Mouse (Mus musculus): Measurements from ENCODE around the gene Soga3. TPM values are rescaled to one million over a fixed set of nuclear protein-coding genes. Genes with fewer than 3 reads are reported as not detected.

The Soga3 gene
- polyA plus RNA-seq, 1 experiment from 2014 or later = 5.7 TPM

- no peak overlapping the region for H3K4me2 ChIP-seq (replicated peaks; ENCODE audit: low read depth, low read length)
- WGBS = 97% methylated on average over 1 of the region's 1 CpGs
- H3K4me3 ChIP-seq (ENCODE audit: low read depth, low read length) = no peak overlapping the region
- H3K36me3 ChIP-seq (ENCODE audit: control insufficient read depth, insufficient read depth, low read length) = no peaks in the 10 kb centered on the region
- H3K9me3 ChIP-seq (ENCODE audit: control insufficient read depth, low read depth, low read length) = no peaks in the 10 kb centered on the region
- H3K4me1 ChIP-seq (ENCODE audit: control insufficient read depth, insufficient read depth, low read length) = no peaks in the 10 kb centered on the region
- no peak overlapping the region for H3K9ac ChIP-seq (replicated peaks; ENCODE audit: low read depth, low read length)
- H3K27ac ChIP-seq (ENCODE audit: low read length) = no peak overlapping the region
- H3K27me3 ChIP-seq (ENCODE audit: control insufficient read depth, insufficient read depth, low read length) = no peaks in the 10 kb centered on the region
- ATAC-seq (ENCODE audit: insufficient number of reproducible peaks, insufficient read depth, low FRiP score, low read depth) = no peak
These were observed 73.3 kb downstream of the Soga3 start for GRCm38 (mm10) chr10:29216957-29217356.

- 72% methylated on average over 2 of the region's 2 CpGs for WGBS
- H3K9ac ChIP-seq (replicated peaks; ENCODE audit: low read depth, low read length) = no peak overlapping the region
These were observed 73.8 kb downstream of the Soga3 start for GRCm38 (mm10) chr10:29217451-29217850.

GRCm38 (mm10) chr10:29225329-29225728, 81.7 kb downstream of the Soga3 start:
- Histone ChIP-seq H3K4me3 (ENCODE audit: low read depth, low read length) (no peak overlapping the region), H3K27ac (ENCODE audit: low read length) (no peak overlapping the region), H3K9me3 (ENCODE audit: control insufficient read depth, low read depth, low read length) (no peaks in the 10 kb centered on the region), H3K27me3 (ENCODE audit: control insufficient read depth, insufficient read depth, low read length) (no peaks in the 10 kb centered on the region), H3K36me3 (ENCODE audit: control insufficient read depth, insufficient read depth, low read length) (no peaks in the 10 kb centered on the region), H3K9ac (replicated peaks; ENCODE audit: low read depth, low read length) (no peak overlapping the region), H3K4me2 (replicated peaks; ENCODE audit: low read depth, low read length) (no peak overlapping the region), H3K4me1 (ENCODE audit: control insufficient read depth, insufficient read depth, low read length) (no peaks in the 10 kb centered on the region)
- 88% methylated on average over 4 of the region's 4 CpGs for WGBS
- ATAC-seq (ENCODE audit: insufficient number of reproducible peaks, insufficient read depth, low FRiP score, low read depth) = no peak

More at GRCm38 (mm10) chr10:29217451-29217850, 73.8 kb downstream of the Soga3 start:
- H3K27me3 ChIP-seq (ENCODE audit: control insufficient read depth, insufficient read depth, low read length) = no peaks in the 10 kb centered on the region
- no peaks in the 10 kb centered on the region for H3K4me1 ChIP-seq (ENCODE audit: control insufficient read depth, insufficient read depth, low read length)
- H3K27ac ChIP-seq (ENCODE audit: low read length) = no peak overlapping the region
- no peaks in the 10 kb centered on the region for H3K36me3 ChIP-seq (ENCODE audit: control insufficient read depth, insufficient read depth, low read length)
- H3K9me3 ChIP-seq (ENCODE audit: control insufficient read depth, low read depth, low read length) = no peaks in the 10 kb centered on the region
- no peak overlapping the region for H3K4me2 ChIP-seq (replicated peaks; ENCODE audit: low read depth, low read length)
- no peak for ATAC-seq (ENCODE audit: insufficient number of reproducible peaks, insufficient read depth, low FRiP score, low read depth)
- H3K4me3 ChIP-seq (ENCODE audit: low read depth, low read length) = no peak overlapping the region

- H3K36me3 ChIP-seq (ENCODE audit: control insufficient read depth, insufficient read depth, low read length) = no peaks in the 10 kb centered on the region
- H3K27me3 ChIP-seq (ENCODE audit: control insufficient read depth, insufficient read depth, low read length) = no peaks in the 10 kb centered on the region
- H3K4me1 ChIP-seq (ENCODE audit: control insufficient read depth, insufficient read depth, low read length) = no peaks in the 10 kb centered on the region
- no peaks in the 10 kb centered on the region for H3K9me3 ChIP-seq (ENCODE audit: control insufficient read depth, low read depth, low read length)
- 74% methylated on average over 2 of the region's 2 CpGs for WGBS
- H3K4me2 ChIP-seq (replicated peaks; ENCODE audit: low read depth, low read length) = no peak overlapping the region
- H3K27ac ChIP-seq (ENCODE audit: low read length) = no peak overlapping the region
- ATAC-seq (ENCODE audit: insufficient number of reproducible peaks, insufficient read depth, low FRiP score, low read depth) = no peak
- no peak overlapping the region for H3K4me3 ChIP-seq (ENCODE audit: low read depth, low read length)
- H3K9ac ChIP-seq (replicated peaks; ENCODE audit: low read depth, low read length) = no peak overlapping the region
These were observed 87.6 kb downstream of the Soga3 start for GRCm38 (mm10) chr10:29231208-29231607.

Other genes starting within 250 kb of the Soga3 start
- gene 2310057J18Rik, start 157.5 kb upstream of the Soga3 start, polyA plus RNA-seq (2014; fragmentation: Nextera tagmentation; extraction: Ambion mirVana) = not detected in 2 replicates
- gene Gm49353, start 55.1 kb downstream of the Soga3 start, polyA plus RNA-seq (2014; fragmentation: Nextera tagmentation; extraction: Ambion mirVana) = 1.1 and 1.2 TPM in 2 replicates
- 3.1 TPM in 2 replicates for gene 9330159F19Rik, start 67.8 kb downstream of the Soga3 start, polyA plus RNA-seq (2014; fragmentation: Nextera tagmentation; extraction: Ambion mirVana)
- gene Echdc1, start 169.3 kb downstream of the Soga3 start, polyA plus RNA-seq (2014; fragmentation: Nextera tagmentation; extraction: Ambion mirVana) = 28.2 and 32.0 TPM in 2 replicates
- gene Rnf146, start 218.6 kb downstream of the Soga3 start, polyA plus RNA-seq (2014; fragmentation: Nextera tagmentation; extraction: Ambion mirVana) = 35.1 and 36.8 TPM in 2 replicates